Mouse (Mus musculus) heart, adult 8-10 months (tissue): Measurements from ENCODE around the gene Fbxw9. TPM values are rescaled to one million over a fixed set of nuclear protein-coding genes. Genes with fewer than 3 reads are reported as not detected.
A peak's percentile ranks its signal among the peaks of the same experiment; 100 is the strongest.
"Not testable (repeated sequence)": the region's sequence is repeated elsewhere in the genome, so short reads cannot be mapped to it uniquely, and the experiment has no call there.

Experiments used
- DNase-seq: peaks from one replicate; pipeline ENCODE4 v3.0.0; 2022; ENCODE audit warnings: low spot score
- total RNA-seq, 4 experiments: library from RNA; stranded (reverse); gene quantifications; 2 replicates each; pipeline ENCODE4 v1.2.4; 2022

Gene Fbxw9
- total RNA-seq, 4 experiments from 2014 or later, result 2.9 to 4.0 (median 3.3) TPM

DNA sequence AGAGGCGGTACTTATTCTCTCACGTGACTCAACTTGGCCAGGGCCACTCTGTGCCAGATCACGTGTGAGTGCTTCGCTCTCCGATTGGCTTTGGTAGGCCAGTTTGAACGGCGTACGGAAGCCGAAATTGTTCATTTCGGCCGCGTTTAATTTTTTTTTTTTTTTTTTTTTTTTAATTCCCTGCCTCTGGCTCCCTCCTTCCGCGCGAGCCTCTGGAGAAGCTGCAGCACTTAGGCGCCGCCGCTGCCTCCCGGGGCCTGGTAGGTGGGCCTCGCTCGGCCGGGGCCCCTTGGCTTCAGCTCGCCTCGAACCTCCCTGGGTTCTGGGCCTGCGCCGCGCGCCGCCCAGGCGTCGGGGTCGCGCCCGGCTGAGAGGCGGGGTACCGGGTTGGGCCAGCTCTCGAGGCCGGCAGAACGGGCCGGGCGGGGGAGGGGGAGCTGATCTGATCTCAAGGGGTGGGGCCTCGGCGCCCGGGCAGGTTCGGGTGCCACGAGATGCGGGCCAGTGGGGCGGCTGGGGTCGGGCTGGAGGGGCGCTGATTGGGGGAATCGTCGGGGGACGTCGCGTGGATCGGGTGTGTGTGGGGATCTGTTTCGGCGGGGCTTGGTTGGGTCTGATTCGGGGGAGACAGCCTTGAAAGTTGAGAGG, 23.0 kb upstream of the Fbxw9 start, which contains the start of gene Tnpo2:
Tnpo2 (plus strand) TSS at position 198 of the 648 bp plus-strand sequence.
- DNase-seq, result peak; percentile 93

DNA sequence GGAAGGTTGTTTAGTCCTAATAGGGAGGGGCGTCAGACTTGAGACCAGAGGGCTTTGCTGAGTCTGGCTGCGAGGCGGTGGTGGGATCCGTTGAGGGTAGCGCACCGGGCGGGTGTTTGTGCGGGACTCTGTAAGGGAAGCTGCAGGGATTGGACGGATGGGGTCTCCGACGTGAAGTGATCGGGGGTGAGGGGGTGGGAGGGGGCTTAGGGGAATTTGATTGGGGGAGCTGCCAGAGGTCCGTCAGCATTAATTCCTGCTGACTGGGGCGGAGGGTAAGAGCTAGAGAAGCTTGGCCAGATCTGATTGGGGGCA, 22.5 kb upstream of the Fbxw9 start:
- no peak for DNase-seq

DNA sequence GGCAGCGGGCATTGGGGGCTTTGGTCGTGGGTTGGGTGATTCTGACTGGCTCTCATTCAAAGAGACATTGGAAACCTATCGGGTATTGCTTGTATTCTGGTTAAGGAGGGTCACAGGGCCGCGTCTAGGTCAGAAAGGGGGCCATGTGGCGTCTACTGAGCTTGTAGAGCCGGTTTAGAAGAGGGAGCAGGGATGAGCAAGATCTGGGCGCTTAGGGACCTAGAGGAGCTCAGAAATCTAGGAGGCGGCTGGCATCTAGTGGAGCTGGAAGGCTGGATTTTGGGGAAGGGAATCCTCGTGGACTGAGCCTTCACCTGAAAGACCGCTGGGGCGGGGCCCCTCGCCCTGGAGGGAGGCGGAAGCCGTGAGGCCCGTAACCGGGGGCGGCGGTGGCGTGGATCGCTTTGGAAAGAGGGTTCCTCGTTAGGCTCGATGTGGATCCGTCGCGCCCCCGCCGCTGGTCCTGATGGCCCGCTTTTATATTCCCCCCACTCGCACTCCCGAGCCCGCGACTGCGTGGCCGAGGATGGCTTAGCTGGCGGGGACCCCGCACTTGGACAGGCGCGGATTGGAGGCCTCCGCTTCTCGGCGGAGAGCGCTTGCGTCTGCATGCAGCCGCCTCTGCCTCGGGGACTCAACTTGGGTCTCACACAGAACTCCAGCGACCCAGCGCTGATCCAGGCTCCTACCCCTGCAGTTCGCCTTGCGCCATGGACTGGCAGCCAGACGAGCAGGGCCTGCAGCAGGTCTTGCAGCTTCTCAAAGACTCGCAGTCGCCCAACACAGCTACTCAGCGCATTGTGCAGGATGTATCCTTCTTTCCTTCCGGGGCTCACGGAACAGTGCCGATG, 21.9 kb upstream of the Fbxw9 start:
- DNase-seq, result no peak

DNA sequence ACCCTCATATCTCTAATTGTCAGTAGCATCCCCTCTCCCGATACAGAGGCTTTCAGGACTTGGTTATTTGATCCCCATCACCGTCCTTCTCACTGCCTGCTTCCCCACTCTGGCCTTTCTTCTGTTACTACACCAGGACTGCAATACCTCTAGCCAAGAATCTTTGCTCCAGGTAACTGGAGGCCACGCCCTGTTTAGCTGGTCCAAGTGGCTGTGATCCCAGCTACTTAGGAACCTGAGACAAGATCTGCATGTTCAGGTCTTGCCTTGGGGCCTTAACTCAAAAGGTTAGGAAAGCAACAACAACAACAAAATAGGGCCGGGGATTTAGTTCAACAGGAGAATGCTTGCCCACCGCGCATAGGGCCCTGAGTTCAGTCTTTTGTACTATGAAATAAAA, 16.2 kb upstream of the Fbxw9 start:
- no peak for DNase-seq

DNA sequence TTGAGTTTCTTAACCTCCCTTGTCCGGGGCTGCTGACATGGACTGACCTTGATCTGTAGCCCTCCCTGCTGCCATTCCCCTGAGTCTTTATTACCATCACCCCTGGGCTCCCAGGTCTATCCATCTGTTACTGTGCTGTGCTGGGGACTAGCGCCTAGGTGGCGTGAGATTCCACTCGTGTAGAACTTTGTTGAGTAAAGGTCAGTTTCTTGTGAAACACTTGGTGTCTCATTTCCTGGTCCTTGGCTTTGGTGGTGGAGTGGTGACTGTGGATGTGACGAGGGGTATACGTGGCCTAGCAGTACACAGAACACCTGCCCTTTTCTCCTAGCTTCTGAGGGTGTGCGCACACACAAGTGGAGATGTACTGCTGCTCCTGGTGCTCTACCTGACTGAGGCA, 2.5 kb upstream of the Fbxw9 start:
- no peak for DNase-seq

DNA sequence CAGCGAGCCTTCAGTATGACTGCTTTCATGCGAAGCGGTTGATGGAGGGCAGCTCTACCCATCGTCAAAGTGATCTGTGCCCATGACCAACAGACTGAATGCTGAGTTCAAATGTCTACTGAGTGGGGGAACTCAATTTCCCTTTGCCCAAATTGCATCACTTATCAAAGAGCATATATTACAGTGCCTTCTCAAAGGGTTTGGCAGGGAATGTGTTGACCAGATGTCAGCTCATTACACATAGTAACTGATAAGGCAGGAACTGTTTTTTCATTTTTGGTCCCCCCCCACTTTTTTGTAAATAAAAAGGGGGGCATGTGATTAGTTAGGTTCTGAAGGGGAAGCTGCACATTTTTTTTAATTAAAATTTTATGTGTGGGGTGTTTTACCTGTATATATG, 2.7 kb downstream of the Fbxw9 start:
- DNase-seq, result no peak

DNA sequence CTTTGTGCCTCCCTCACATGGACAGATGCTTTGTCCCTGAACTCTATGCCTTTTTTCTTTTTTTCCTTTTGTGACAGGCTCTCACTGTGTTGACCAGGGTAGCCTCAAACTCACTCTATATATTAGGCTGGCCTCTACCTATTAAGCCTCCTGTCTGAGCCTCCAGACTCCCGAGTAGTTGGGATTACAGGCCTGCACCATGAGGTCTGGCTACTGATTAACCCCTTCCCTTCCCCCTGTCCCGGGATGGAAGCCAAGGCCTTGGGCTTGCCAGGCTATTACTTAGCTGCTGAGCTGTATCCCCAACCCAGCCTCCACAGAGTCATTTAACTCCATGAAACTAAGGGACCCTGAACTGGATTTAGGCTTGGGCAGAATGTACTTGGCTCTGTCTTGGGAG, 5.4 kb downstream of the Fbxw9 start:
- no peak for DNase-seq

DNA sequence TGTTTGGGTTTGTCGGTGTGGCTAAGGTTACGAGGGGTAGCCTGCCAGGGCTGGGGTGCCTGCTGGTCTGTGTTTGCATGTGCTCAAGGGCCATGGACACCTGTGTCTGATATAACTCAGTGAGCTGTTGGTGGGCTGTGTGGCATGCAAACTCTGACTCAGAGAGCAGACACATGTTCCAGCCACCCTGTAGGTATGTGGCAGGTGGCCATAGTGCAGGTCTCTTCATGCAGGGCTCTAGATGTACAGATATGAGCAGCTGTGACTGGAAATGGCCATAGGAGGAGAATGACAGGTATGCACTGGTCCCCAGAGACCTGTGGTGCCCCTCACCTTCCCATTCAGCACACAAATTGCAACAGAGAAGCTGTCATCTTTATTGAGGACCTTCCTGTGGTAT, 7.3 kb downstream of the Fbxw9 start:
- DNase-seq, result no peak

DNA sequence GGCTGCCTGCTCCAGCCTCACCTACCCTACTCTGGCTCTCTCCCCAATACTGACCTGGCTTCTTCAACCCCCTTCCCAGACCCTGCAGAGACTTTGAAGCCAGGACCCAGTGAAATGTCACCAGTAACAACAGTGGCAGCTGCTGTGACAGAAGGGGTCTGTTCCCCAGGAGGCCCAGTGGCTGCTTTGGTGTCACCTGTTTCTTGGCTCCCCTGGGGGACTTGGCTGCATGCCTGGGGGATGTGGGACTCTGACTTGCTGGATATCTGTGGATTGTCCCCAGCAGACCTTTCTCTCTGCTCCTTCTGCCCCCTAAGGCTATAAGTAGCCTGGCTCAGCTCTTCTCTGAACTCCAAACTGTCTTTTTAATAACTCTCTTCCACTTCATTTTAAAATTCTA, 8.1 kb downstream of the Fbxw9 start, which contains the start of gene Gm5741:
Gm5741 (minus strand) TSS at position 1 of the 400 bp plus-strand sequence.
- DNase-seq, result no peak

DNA sequence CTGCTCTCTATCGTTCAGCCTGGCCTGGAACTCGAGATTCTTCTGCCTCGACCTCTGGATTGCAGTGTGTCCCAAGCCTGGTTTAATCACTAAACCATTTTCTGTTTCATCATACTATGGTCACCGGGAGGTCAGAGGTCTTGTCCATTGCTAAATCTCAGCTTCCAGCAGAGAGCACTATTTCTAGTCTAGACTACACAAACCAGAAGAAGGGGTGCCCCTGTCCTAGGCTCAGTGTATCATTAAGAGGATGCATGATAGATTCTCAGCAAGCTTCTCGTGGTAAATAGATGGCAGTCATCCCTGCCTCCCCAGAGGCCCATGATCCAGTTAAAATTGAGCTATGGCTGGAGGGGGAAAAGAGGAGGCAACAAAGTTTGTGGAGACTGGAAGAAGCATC, 11.2 kb downstream of the Fbxw9 start:
- DNase-seq, result no peak

DNA sequence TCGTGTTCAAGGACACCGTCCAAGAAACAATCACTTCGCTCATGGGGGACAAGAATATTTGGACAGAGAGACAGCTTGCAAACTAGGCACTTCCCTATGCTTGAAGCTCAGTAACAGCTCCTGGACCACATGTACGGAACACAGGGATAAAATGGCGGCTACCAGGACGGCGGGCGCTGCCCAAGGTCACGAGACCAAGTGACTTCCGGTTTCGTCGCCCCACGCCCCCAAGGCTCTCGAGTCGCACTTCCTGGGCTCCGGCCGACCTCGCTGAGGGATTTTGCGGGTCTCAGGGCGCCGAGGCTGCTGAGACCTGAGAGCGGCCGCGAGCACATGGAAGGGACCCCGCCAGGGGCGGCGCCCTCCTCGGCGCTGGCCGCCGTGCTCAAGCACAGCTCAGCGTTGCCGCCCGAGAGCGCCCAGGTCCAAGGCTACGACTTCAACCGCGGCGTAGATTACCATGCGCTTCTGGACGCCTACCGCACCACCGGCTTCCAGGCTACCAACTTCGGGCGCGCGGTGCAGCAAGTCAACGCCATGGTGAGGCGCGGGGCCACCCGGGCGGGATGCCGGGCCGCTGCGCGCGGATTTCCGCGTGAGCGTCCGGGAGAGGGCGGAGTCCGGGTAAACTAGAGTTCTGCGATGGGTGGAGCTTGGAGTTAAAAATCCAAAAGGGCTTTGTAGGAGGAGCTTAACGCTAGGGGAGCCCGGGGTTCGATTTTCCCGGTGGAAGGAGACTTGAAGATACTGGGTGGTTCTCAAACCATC, 11.8 kb downstream of the Fbxw9 start, which contains the start of gene Dhps:
Dhps (plus strand) TSS at position 244 of the 768 bp plus-strand sequence.
- DNase-seq, result peak; percentile 92

DNA sequence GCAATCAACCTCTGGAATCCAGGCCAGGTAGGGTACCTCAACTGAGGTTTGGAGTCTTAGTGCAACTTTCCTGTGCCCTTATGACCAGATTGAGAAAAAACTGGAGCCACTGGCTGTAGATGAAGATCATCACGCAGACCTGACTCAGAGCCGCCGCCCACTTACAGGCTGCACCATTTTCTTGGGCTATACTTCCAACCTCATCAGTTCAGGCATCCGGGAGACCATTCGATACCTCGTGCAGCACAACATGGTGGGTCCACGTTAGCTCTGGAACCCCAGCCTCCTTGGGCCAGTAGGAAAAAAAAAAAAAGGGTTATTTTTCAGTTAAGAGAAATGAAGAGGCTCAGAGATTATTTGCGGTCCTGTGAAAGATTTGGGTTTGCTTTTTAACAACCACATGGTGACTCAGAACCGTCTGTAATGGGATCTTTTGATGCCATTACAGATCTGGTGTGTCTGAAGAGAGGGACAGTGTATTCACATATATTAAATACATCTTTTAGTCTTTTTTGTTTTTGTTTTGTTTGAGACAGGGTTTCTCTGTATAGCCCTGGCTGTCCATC, 12.6 kb downstream of the Fbxw9 start:
- no peak for DNase-seq

DNA sequence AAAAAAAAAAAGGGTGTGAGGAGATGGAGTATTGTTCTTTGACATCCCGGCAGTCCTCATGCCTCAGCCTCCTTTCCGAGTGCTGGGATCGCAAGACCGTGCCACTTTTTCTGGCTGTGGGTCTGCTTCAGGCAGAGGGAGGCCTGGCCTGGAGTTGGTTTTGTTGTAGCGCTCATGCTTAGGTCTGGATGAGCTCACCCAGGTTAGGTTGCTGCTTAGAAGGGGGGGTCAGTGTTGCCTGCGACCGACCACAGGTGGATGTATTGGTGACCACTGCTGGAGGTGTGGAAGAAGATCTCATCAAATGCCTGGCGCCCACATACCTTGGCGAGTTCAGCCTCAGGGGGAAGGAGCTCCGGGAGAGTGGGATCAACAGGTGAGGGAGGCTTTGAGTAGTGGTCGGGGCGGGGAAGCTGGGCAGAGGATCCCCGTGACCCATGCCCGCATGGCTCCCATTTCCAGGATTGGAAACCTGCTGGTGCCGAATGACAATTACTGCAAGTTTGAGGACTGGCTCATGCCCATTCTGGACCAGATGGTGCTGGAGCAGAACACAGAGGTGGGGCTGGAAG, 13.3 kb downstream of the Fbxw9 start:
- DNase-seq, result no peak

DNA sequence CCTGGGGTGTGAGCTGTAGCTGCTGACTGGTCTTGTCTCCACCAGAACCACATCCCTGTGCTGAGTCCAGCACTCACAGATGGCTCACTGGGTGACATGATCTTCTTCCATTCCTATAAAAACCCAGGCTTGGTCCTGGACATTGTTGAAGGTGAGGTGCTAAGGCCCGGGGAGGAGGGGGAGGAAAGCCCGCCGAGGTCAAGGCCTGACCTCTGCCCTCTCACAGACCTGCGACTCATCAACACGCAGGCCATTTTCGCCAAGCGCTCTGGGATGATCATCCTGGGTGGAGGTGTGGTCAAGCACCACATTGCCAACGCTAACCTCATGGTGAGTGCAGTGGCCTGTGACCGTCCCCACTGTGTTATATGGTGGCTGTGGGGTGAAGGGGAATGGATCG, 14.3 kb downstream of the Fbxw9 start:
- DNase-seq, result no peak

DNA sequence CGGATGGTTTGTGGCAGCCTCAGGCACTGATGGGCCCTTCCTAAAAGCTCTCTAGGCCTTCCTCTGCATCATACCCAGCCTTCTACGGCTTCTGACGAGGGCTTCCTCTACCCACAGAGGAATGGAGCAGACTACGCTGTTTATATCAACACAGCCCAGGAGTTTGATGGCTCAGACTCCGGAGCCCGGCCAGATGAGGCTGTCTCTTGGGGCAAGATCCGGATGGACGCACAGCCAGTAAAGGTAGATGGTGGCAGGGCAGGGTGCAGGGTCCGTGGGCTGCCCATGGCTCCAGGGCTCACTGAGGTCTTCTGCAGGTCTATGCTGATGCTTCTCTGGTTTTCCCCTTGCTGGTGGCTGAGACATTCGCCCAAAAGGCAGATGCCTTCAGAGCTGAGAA, 14.8 kb downstream of the Fbxw9 start:
- DNase-seq, result no peak

DNA sequence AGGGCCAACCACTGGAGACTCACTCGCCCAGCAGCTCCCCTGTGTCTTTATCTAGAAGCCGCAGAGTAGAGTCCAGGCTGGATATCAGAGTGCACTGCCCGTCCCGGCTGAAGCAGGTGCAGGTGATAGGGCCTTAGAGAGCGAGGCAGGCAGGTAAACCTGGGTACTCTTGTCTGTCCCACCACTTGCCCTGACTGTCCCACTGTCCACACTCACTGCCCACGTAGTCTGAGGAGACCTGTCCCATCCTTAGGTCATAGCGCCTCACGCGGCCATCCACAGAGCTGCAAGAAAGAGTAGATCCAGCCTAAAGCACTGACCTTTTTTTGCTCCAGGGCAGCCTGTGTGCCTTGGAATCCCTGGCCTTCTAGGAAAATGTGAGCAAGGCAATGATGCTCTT, 16.1 kb downstream of the Fbxw9 start:
- DNase-seq, result no peak

DNA sequence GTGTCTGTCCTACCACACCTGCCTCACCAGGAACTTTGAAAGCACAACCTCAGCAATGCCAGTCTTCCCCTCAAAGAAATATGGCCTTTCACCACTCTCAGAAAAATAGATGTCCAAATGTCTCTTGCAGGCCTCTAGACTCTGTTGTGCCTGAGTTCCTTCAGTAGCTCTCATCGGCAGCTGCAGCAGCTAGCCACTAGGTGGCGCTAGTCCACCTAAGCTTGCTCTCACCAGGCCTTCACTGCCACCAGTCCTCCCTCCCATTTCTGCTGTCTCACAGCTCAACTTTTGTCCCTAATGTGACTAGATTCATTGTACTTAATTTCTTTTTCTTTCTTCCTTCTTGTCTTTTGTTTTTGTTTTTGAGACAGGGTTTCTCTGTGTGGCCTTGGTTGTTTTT, 17.1 kb downstream of the Fbxw9 start:
- DNase-seq, result peak; percentile 77

DNA sequence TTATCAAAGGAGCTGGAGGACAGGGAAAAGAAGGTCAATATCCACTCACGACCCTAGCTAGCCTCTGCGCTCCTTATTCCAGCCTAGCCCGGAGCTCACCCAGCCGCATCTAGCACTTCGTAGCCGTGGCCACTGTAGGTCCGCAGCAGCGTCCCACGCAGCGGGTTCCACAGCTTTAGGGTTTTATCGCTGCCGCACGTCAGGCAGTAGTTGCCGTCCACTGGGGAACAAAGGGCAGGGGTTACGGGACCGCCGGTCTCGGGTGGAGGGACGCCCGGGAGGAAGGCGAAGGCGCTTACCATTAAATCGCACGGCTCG, 20.3 kb downstream of the Fbxw9 start:
- no peak for DNase-seq

DNA sequence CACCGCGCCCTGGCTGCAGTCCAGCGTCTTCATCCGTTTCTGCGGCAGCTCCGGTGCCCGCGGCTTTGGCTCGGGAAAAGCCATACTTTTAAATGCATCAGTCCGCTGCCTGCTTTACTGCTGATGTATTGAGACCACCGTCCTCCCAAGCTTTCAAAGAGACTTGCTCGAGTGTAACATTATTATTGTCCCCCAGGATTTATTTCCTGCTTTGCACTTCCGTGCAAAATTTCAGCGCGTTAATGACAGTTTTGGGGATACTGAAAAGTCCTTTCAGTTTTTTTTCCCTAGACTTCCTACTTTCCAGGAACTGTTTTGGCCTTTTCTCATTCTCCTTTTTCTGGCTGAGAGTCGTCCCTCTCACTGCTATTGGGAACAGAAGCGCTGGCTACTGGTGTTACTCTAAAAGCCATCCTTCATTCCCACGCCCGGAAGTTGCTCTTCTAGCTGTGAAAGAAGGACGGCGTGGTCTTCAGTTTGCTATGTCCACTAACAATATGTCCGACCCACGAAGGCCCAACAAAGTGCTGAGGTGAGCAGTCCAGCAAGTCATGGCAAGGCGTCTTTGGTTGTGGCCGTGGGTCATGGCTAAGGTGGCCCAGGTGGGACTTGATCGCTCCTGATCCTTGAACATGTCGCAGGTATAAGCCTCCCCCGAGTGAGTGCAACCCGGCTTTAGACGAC, 20.8 kb downstream of the Fbxw9 start, which contains the start of gene Wdr83os:
Wdr83os (plus strand) TSS at position 209 of the 684 bp plus-strand sequence.
- DNase-seq, result peak; percentile 63

DNA sequence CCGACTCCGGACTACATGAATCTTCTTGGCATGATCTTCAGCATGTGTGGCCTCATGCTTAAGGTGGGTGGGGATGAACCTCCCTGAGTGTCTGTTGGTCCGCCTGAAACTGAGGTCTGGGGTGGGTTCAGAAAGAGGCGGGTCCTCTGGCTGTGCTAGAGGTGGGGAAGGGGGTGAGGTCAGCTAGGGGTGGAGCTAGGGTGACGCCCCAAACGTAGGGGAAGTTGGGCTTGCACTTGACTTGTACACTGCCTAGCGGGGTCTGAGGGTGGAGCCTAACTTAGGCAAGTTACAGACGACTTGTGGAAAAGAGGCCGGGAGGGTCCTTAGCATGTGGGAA, 21.3 kb downstream of the Fbxw9 start, which contains the start of gene Wdr83:
Wdr83 (minus strand) TSS at position 91 of the 340 bp plus-strand sequence.
- no peak for DNase-seq

DNA sequence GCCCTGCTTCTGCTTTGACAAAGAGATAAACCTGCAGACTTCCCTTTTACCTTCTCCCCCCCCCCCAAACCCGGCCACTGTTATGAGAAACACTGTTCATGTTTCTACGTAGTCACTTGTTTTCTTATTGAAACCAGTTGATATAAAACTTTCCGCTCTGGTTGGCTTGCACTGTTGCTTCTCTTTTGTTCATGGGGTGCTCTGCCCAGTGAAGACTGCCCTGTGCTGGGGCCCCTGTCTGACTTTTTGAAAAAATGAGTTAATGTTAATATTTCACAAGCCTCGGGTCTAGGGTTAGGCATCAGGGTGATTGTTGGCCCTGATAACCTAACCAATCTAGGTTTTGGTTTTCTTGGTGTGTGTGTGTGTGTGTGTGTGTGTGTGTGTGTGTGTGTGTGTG, 22.3 kb downstream of the Fbxw9 start:
- DNase-seq, result not testable (repeated sequence)
